Mouse (Mus musculus) erythroblast, embryonic 14.5 days (primary cell): Measurements from ENCODE around the gene Sars. TPM values are rescaled to one million over a fixed set of nuclear protein-coding genes. Genes with fewer than 3 reads are reported as not detected.

Experiments used
- H3K27me3 ChIP-seq: 2 replicates; pipeline ENCODE4 v1.6.1; 2012; ENCODE audit warnings: inconsistent platforms; ENCODE audit not compliant: control insufficient read depth
- H3K36me3 ChIP-seq: 2 replicates; pipeline ENCODE4 v1.6.1; 2012; ENCODE audit warnings: mild to moderate bottlenecking, inconsistent platforms; ENCODE audit not compliant: control insufficient read depth
- H3K4me1 ChIP-seq: 2 replicates; pipeline ENCODE4 v1.6.1; 2012; ENCODE audit warnings: inconsistent platforms; ENCODE audit not compliant: control insufficient read depth
- H3K4me3 ChIP-seq: replicated peaks from 2 replicates; pipeline ENCODE3; 2012; ENCODE audit warnings: moderate library complexity, mild to moderate bottlenecking, inconsistent platforms
- H3K9me3 ChIP-seq: 2 replicates; pipeline ENCODE4 v1.6.1; 2012; ENCODE audit warnings: low read length, inconsistent platforms, mixed read lengths; ENCODE audit not compliant: control insufficient read depth
- GATA1 ChIP-seq: IDR thresholded peaks from 2 replicates; pipeline ENCODE4 v1.6.1; 2012; ENCODE audit warnings: low read length, inconsistent platforms, mixed read lengths
- TAL1 ChIP-seq: IDR thresholded peaks from 3 replicates; pipeline ENCODE4 v1.6.1; 2012; ENCODE audit warnings: low read length, inconsistent platforms, mixed read lengths
- polyA plus RNA-seq: library from polyadenylated mRNA; stranded (reverse); fragments of >175 nt; gene quantifications from 2 replicates; pipeline ENCODE4 v1.2.3, GENCODE M21; 2012

Gene Sars
- polyA plus RNA-seq, 1 experiment, result 14.4 TPM

GRCm38 (mm10) chr3:108402528-108402920, 42.5 kb downstream of the Sars start:
- Histone ChIP-seq H3K27me3 (no peaks in the 10 kb centered on the region; the same call in 1 of the 2 replicates), H3K9me3 (no peaks in the 10 kb centered on the region), H3K36me3 (no peaks in the 10 kb centered on the region), H3K4me3 (no peak overlapping the region), H3K4me1 (peaks cover 5% of the 10 kb centered on the region)
- no peak for TF ChIP-seq TAL1

GRCm38 (mm10) chr3:108401692-108402527, 43.1 kb downstream of the Sars start:
- TF ChIP-seq GATA1 (no peak), TAL1 (no peak)

GRCm38 (mm10) chr3:108400442-108400841, 44.6 kb downstream of the Sars start:
- Histone ChIP-seq H3K36me3 (no peaks in the 10 kb centered on the region), H3K27me3 (no peaks in the 10 kb centered on the region; the same call in 1 of the 2 replicates), H3K9me3 (no peaks in the 10 kb centered on the region), H3K4me3 (no peak overlapping the region), H3K4me1 (peaks cover 5% of the 10 kb centered on the region)
- TF ChIP-seq TAL1, result no peak
- TF ChIP-seq GATA1, result no peak

More at GRCm38 (mm10) chr3:108401692-108402527, 43.1 kb downstream of the Sars start:
- Histone ChIP-seq H3K9me3 (no peaks in the 10 kb centered on the region), H3K27me3 (no peaks in the 10 kb centered on the region; the same call in 1 of the 2 replicates), H3K4me1 (peaks cover 5% of the 10 kb centered on the region), H3K4me3 (no peak overlapping the region), H3K36me3 (no peaks in the 10 kb centered on the region)

GRCm38 (mm10) chr3:108398281-108398680, 46.7 kb downstream of the Sars start:
- no peaks in the 10 kb centered on the region for H3K36me3 ChIP-seq
- H3K9me3 ChIP-seq, result no peaks in the 10 kb centered on the region
- no peaks in the 10 kb centered on the region; the same call in 1 of the 2 replicates for H3K27me3 ChIP-seq
- TF ChIP-seq GATA1 (no peak), TAL1 (no peak)
- H3K4me1 ChIP-seq, result peaks cover 5% of the 10 kb centered on the region
- no peak overlapping the region for H3K4me3 ChIP-seq

- Histone ChIP-seq H3K36me3 (peaks cover 5% of the 10 kb centered on the region), H3K4me1 (peaks cover 10% of the 10 kb centered on the region), H3K9me3 (no peaks in the 10 kb centered on the region), H3K27me3 (no peaks in the 10 kb centered on the region), H3K4me3 (no peak overlapping the region)
- TF ChIP-seq TAL1, result no peak
- TF ChIP-seq GATA1, result no peak
These were observed 52.2 kb downstream of the Sars start for GRCm38 (mm10) chr3:108392793-108393192.

- no peaks in the 10 kb centered on the region for H3K9me3 ChIP-seq
- H3K4me3 ChIP-seq, result no peak overlapping the region
- TF ChIP-seq GATA1 (no peak), TAL1 (no peak)
- H3K36me3 ChIP-seq, result peaks cover 10% of the 10 kb centered on the region
- H3K27me3 ChIP-seq, result no peaks in the 10 kb centered on the region
- H3K4me1 ChIP-seq, result peaks cover 10% of the 10 kb centered on the region
These were observed 52.7 kb downstream of the Sars start for GRCm38 (mm10) chr3:108392299-108392698.

GRCm38 (mm10) chr3:108389111-108389545, 55.9 kb downstream of the Sars start:
- peaks cover 29% of the 10 kb centered on the region for H3K4me1 ChIP-seq
- no peaks in the 10 kb centered on the region for H3K27me3 ChIP-seq
- no peak overlapping the region for H3K4me3 ChIP-seq
- no peak for TF ChIP-seq GATA1
- no peak for TF ChIP-seq TAL1
- H3K36me3 ChIP-seq, result peaks cover 38% of the 10 kb centered on the region
- H3K9me3 ChIP-seq, result no peaks in the 10 kb centered on the region

- TF ChIP-seq TAL1 (no peak), GATA1 (no peak)
- H3K9me3 ChIP-seq, result no peaks in the 10 kb centered on the region
- peaks cover 38% of the 10 kb centered on the region for H3K36me3 ChIP-seq
- H3K27me3 ChIP-seq, result no peaks in the 10 kb centered on the region
- H3K4me1 ChIP-seq, result peaks cover 53% of the 10 kb centered on the region
- no peak overlapping the region for H3K4me3 ChIP-seq
These were observed 58.8 kb downstream of the Sars start for GRCm38 (mm10) chr3:108386186-108386585.

- Histone ChIP-seq H3K4me3 (peak overlapping the region; percentile 85), H3K27me3 (no peaks in the 10 kb centered on the region), H3K4me1 (peaks cover 60% of the 10 kb centered on the region), H3K9me3 (no peaks in the 10 kb centered on the region), H3K36me3 (peaks cover 38% of the 10 kb centered on the region)
- TF ChIP-seq TAL1 (no peak), GATA1 (no peak)
These were observed 60.6 kb downstream of the Sars start for GRCm38 (mm10) chr3:108384425-108384824.
